ENCODE assay signal across 26 mouse cellular contexts in the genomic region with DNA sequence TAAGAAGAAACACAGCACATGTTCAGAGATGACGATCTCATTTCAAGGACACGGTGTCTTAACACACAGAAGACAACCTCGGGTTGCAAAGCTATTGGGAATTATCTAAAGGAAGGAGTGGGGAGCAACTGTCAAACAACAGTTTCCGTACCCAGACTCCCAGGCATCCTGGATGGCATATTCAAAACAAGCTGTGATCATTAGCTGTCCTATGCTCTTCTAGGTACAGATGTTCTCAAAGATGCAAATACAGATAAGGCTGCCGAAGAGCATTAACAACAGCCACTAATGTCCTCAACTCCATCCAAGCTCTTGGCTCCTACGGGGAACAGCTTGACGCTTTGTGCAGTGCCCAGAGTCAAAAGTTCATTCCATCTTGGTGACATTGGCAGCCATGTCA.
"Had no signal": no experiment of that assay in that cellular context is flagged by ENCODE, and none has a peak within 500 bp of the region (broad histone marks: within the 10 kb centered on the region; RNA-seq: fewer than 3 reads in every experiment).

No protein-coding gene starts in this region.

- H3K4me3 ChIP-seq: gastrocnemius, adult 2 months; heart, embryonic 10.5 days; heart, embryonic 12.5 days; hindbrain, embryonic 10.5 days; hindbrain, embryonic 12.5 days; intestine, embryonic 15.5 days; kidney, embryonic 15.5 days; limb, embryonic 13.5 days; limb, embryonic 15.5 days had no signal

- H3K36me3 ChIP-seq: heart, embryonic 10.5 days; heart, embryonic 12.5 days; hindbrain, embryonic 10.5 days; hindbrain, embryonic 12.5 days; intestine, embryonic 15.5 days; kidney, embryonic 15.5 days; limb, embryonic 13.5 days; limb, embryonic 15.5 days had no signal

- H3K9me3 ChIP-seq: heart, embryonic 10.5 days; heart, embryonic 12.5 days; hindbrain, embryonic 10.5 days; hindbrain, embryonic 12.5 days; intestine, embryonic 15.5 days; kidney, embryonic 15.5 days; limb, embryonic 13.5 days; limb, embryonic 15.5 days had no signal

- H3K4me1 ChIP-seq: heart, embryonic 12.5 days; hindbrain, embryonic 10.5 days; hindbrain, embryonic 12.5 days; intestine, embryonic 15.5 days; kidney, embryonic 15.5 days; limb, embryonic 13.5 days; limb, embryonic 15.5 days had no signal

- ATAC-seq: hindbrain, embryonic 16.5 days; inflammation-experienced regulatory T-cells, adult 6 months; intestine, embryonic 15.5 days had no signal

- H3K4me2 ChIP-seq: heart, embryonic 12.5 days; hindbrain, embryonic 12.5 days; hindbrain, embryonic 14.5 days; intestine, embryonic 15.5 days; kidney, embryonic 15.5 days; limb, embryonic 13.5 days; limb, embryonic 15.5 days had no signal

- H3K27me3 ChIP-seq: heart, embryonic 12.5 days; hindbrain, embryonic 12.5 days; intestine, embryonic 15.5 days; kidney, embryonic 15.5 days; limb, embryonic 13.5 days; limb, embryonic 15.5 days had no signal

- DNase-seq: gastrocnemius, adult 2 months; gastrocnemius, postnatal 10 days; gastrocnemius, postnatal 25 days; heart, adult 18-20 months; heart, postnatal 10 days; heart, postnatal 4 days; kidney, adult 11 months; kidney, adult 2 months; kidney, adult 9 months; kidney, postnatal 14 days; kidney, postnatal 36 days; layer of hippocampus, adult 9-11 months; layer of hippocampus, postnatal 36 days; left cerebral cortex, postnatal 4 days had no signal

- H3K9ac ChIP-seq: heart, embryonic 12.5 days; hindbrain, embryonic 12.5 days; hindbrain, embryonic 14.5 days; intestine, embryonic 15.5 days; kidney, embryonic 15.5 days; limb, embryonic 13.5 days; limb, embryonic 15.5 days had no signal

- H3K27ac ChIP-seq: gastrocnemius, adult 2 months; heart, embryonic 10.5 days; hindbrain, embryonic 10.5 days; hindbrain, embryonic 12.5 days; hindbrain, embryonic 14.5 days; intestine, embryonic 15.5 days; kidney, embryonic 15.5 days; kidney, postnatal 0 days; limb, embryonic 13.5 days; limb, embryonic 15.5 days had no signal
